ENCODE assay signal across 17 mouse cellular contexts in the genomic region with DNA sequence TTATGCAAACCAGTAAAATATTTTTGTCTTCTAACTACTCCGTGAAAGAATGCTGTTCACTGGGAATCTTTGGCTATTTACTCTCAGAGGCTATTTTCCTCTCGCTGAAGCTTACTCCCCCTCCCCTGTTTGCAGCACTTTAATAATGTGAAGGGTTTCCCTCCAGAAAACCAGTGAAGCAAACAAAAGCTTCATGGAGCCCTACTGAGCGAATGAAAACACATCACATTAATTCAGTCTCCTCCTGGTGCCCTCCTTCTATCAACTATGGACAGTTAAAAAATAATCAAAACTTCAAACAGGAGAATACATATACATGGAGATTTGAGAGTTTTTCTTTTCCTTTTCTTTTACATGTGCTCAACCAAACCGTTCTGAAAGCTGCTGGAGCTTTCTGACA.
DNase-seq lines count a peak whose midpoint lies in the region; ATAC-seq lines count a peak whose summit lies in the region.
"Had no signal": no experiment of that assay in that cellular context is flagged by ENCODE, and none has a peak within 500 bp of the region (broad histone marks: within the 10 kb centered on the region; RNA-seq: fewer than 3 reads in every experiment).

No protein-coding gene starts in this region.

- peak; percentile 65 for ATAC-seq in midbrain, embryonic 11.5 days (ENCODE audit: low FRiP score)
- no peak for ATAC-seq in midbrain, embryonic 16.5 days
- ATAC-seq in forebrain, embryonic 15.5 days (replicated peaks), result 0 out of 2 replicates have a peak, but pooled peaks have one; percentile 38
- ATAC-seq in hindbrain, embryonic 16.5 days, result 0 out of 2 replicates have a peak, but pooled peaks have one; percentile 34
- ATAC-seq: liver, postnatal 0 days had no signal

- no peak overlapping the region for H3K27ac ChIP-seq in midbrain, embryonic 11.5 days (ENCODE audit: low read depth, low read length)
- H3K27ac ChIP-seq in midbrain, embryonic 16.5 days (ENCODE audit: low read length), result no peak overlapping the region
- no peak overlapping the region for H3K27ac ChIP-seq in forebrain, embryonic 15.5 days (replicated peaks)
- no peak overlapping the region for H3K27ac ChIP-seq in hindbrain, embryonic 16.5 days (ENCODE audit: low read depth, low read length)
- H3K27ac ChIP-seq: embryonic facial prominence, embryonic 15.5 days; limb, embryonic 10.5 days had no signal

- no peak overlapping the region for H3K9ac ChIP-seq in midbrain, embryonic 11.5 days (ENCODE audit: low read length)
- H3K9ac ChIP-seq in midbrain, embryonic 16.5 days (ENCODE audit: low read depth, low read length), result no peak overlapping the region
- H3K9ac ChIP-seq in forebrain, embryonic 15.5 days (replicated peaks), result no peak overlapping the region
- no peak overlapping the region for H3K9ac ChIP-seq in hindbrain, embryonic 16.5 days (ENCODE audit: low read depth, low read length)
- H3K9ac ChIP-seq: embryonic facial prominence, embryonic 15.5 days; liver, postnatal 0 days had no signal

- no peaks in the 10 kb centered on the region for H3K36me3 ChIP-seq in midbrain, embryonic 11.5 days (ENCODE audit: control insufficient read depth, insufficient read depth, low read length)
- H3K36me3 ChIP-seq in midbrain, embryonic 16.5 days (ENCODE audit: control insufficient read depth, insufficient read depth, low read length), result no peaks in the 10 kb centered on the region
- H3K36me3 ChIP-seq in forebrain, embryonic 15.5 days, result no peaks in the 10 kb centered on the region
- H3K36me3 ChIP-seq in hindbrain, embryonic 16.5 days (ENCODE audit: control insufficient read depth, insufficient read depth, low read length), result no peaks in the 10 kb centered on the region
- H3K36me3 ChIP-seq: embryonic facial prominence, embryonic 15.5 days; limb, embryonic 10.5 days had no signal

- H3K9me3 ChIP-seq in midbrain, embryonic 11.5 days (ENCODE audit: control insufficient read depth, low read length), result no peaks in the 10 kb centered on the region
- no peaks in the 10 kb centered on the region for H3K9me3 ChIP-seq in midbrain, embryonic 16.5 days (replicated peaks; ENCODE audit: control insufficient read depth, low read length, poor library complexity, severe bottlenecking)
- H3K9me3 ChIP-seq in forebrain, embryonic 15.5 days, result no peaks in the 10 kb centered on the region
- H3K9me3 ChIP-seq in hindbrain, embryonic 16.5 days (ENCODE audit: control insufficient read depth, low read length), result no peaks in the 10 kb centered on the region
- H3K9me3 ChIP-seq: embryonic facial prominence, embryonic 15.5 days; limb, embryonic 10.5 days had no signal

- H3K4me3 ChIP-seq in midbrain, embryonic 11.5 days (ENCODE audit: low read depth, low read length), result no peak overlapping the region
- no peak overlapping the region for H3K4me3 ChIP-seq in midbrain, embryonic 16.5 days (ENCODE audit: low read depth, low read length)
- H3K4me3 ChIP-seq in forebrain, embryonic 15.5 days, result no peak overlapping the region
- H3K4me3 ChIP-seq in hindbrain, embryonic 16.5 days (ENCODE audit: low read length), result no peak overlapping the region
- H3K4me3 ChIP-seq: embryonic facial prominence, embryonic 15.5 days; limb, embryonic 10.5 days; myocyte had no signal

- H3K4me1 ChIP-seq in midbrain, embryonic 11.5 days (ENCODE audit: control insufficient read depth, insufficient read depth, low read length), result no peaks in the 10 kb centered on the region
- no peaks in the 10 kb centered on the region for H3K4me1 ChIP-seq in midbrain, embryonic 16.5 days (ENCODE audit: control insufficient read depth, insufficient read depth, low read length)
- no peaks in the 10 kb centered on the region for H3K4me1 ChIP-seq in forebrain, embryonic 15.5 days
- no peaks in the 10 kb centered on the region for H3K4me1 ChIP-seq in hindbrain, embryonic 16.5 days (ENCODE audit: control insufficient read depth, insufficient read depth, low read depth, low read length)
- H3K4me1 ChIP-seq: embryonic facial prominence, embryonic 15.5 days; limb, embryonic 10.5 days had no signal

- no peaks in the 10 kb centered on the region for H3K27me3 ChIP-seq in midbrain, embryonic 11.5 days (ENCODE audit: control insufficient read depth, insufficient read depth, low read length)
- H3K27me3 ChIP-seq in midbrain, embryonic 16.5 days (ENCODE audit: control insufficient read depth, insufficient read depth, low read depth, low read length), result no peaks in the 10 kb centered on the region
- no peaks in the 10 kb centered on the region for H3K27me3 ChIP-seq in forebrain, embryonic 15.5 days
- H3K27me3 ChIP-seq in hindbrain, embryonic 16.5 days (replicated peaks; ENCODE audit: control insufficient read depth, insufficient read depth, low read length), result no peaks in the 10 kb centered on the region
- H3K27me3 ChIP-seq: embryonic facial prominence, embryonic 15.5 days had no signal

- no peak overlapping the region for H3K4me2 ChIP-seq in midbrain, embryonic 11.5 days
- H3K4me2 ChIP-seq in midbrain, embryonic 16.5 days (ENCODE audit: low read length), result no peak overlapping the region
- H3K4me2 ChIP-seq in forebrain, embryonic 15.5 days (replicated peaks), result no peak overlapping the region
- H3K4me2 ChIP-seq in hindbrain, embryonic 16.5 days (ENCODE audit: low read length), result no peak overlapping the region
- H3K4me2 ChIP-seq: embryonic facial prominence, embryonic 15.5 days had no signal

- DNase-seq in midbrain, embryonic 11.5 days (ENCODE audit: low spot score, missing footprints), result no peak
- peak; percentile 27 for DNase-seq in retina, postnatal 1 day
- no peak for DNase-seq in right cerebral cortex, postnatal 25 days
- no peak for DNase-seq in cerebellum, postnatal 25 days
- DNase-seq: cerebellum, adult 11 months; kidney, adult 18-20 months; kidney, postnatal 10 days; liver, postnatal 0 days; lung, postnatal 10 days; right cerebral cortex, adult 18-20 months; thymus, postnatal 14 days had no signal

- WGBS in midbrain, embryonic 11.5 days, result 19% methylated on average over 4 of the region's 4 CpGs
- 7% methylated on average over 4 of the region's 4 CpGs for WGBS in midbrain, embryonic 16.5 days
- whole genome bisulfite sequencing in forebrain, embryonic 15.5 days, result 9% methylated on average over 4 of the region's 4 CpGs
- 13% methylated on average over 4 of the region's 4 CpGs for WGBS in hindbrain, embryonic 16.5 days
